Mouse (Mus musculus) neural tube, embryonic 15.5 days (tissue): ENCODE results near the gene Nmt2. TPM values are rescaled to one million over a fixed set of nuclear protein-coding genes. Genes with fewer than 3 reads are reported as not detected.

ENCODE experiments used
- ATAC-seq: fragments of 200-750 bp; cut with Nextera tagmentation; 2 replicates; pipeline ENCODE4 v1.8.0; 2017; ENCODE audit warnings: mild to moderate bottlenecking, moderate TSS enrichment, moderate library complexity; ENCODE audit not compliant: low FRiP score
- H3K27ac ChIP-seq: fragments of 300-500 bp; sonication (generic); replicated peaks from 2 replicates; pipeline ENCODE4 v1.5.1; 2015; ENCODE audit warnings: mild to moderate bottlenecking, inconsistent platforms
- H3K27me3 ChIP-seq: fragments of 300-500 bp; sonication (generic); replicated peaks from 2 replicates; pipeline ENCODE4 v1.6.1; 2015; ENCODE audit warnings: inconsistent platforms
- H3K36me3 ChIP-seq: fragments of 300-500 bp; sonication (generic); 2 replicates; pipeline ENCODE4 v1.6.1; 2015; ENCODE audit warnings: inconsistent platforms
- H3K4me1 ChIP-seq: fragments of 300-500 bp; sonication (generic); 2 replicates; pipeline ENCODE4 v1.6.1; 2015; ENCODE audit warnings: inconsistent platforms
- H3K4me2 ChIP-seq: fragments of 300-500 bp; sonication (generic); 2 replicates; pipeline ENCODE4 v1.6.1; 2015; ENCODE audit warnings: inconsistent platforms, mild to moderate bottlenecking, moderate library complexity
- H3K4me3 ChIP-seq: fragments of 300-500 bp; sonication (generic); replicated peaks from 2 replicates; pipeline ENCODE4 v1.5.1; 2015; ENCODE audit warnings: mild to moderate bottlenecking, inconsistent platforms
- H3K9ac ChIP-seq: fragments of 300-500 bp; sonication (generic); replicated peaks from 2 replicates; pipeline ENCODE4 v1.6.1; 2015; ENCODE audit warnings: mild to moderate bottlenecking, inconsistent platforms
- H3K9me3 ChIP-seq: fragments of 300-500 bp; sonication (generic); replicated peaks from 2 replicates; pipeline ENCODE4 v1.6.1; 2016; ENCODE audit warnings: inconsistent platforms
- WGBS: fragments of 180-500 bp; shearing (Covaris S2); methylation state at CpG from one replicate; pipeline ENCODE4 v1.1.7; 2015; ENCODE audit warnings: mixed read lengths; 5-methylcytosine and 5-hydroxymethylcytosine counted together
- polyA plus RNA-seq: library from polyadenylated mRNA; unstranded; fragments of >200 nt; fragmentation: Nextera tagmentation; extraction: Ambion mirVana; gene quantifications from 2 replicates; pipeline ENCODE4 v1.2.1, GENCODE M21; 2015

Nmt2 gene
- polyA plus RNA-seq, 1 experiment from 2014 or later = 106 TPM

- ATAC-seq = no peak
- Histone ChIP-seq H3K4me3 (no peak overlapping the region), H3K9ac (no peak overlapping the region), H3K36me3 (no peaks in the 10 kb centered on the region), H3K4me2 (no peak overlapping the region), H3K27ac (no peak overlapping the region), H3K27me3 (no peaks in the 10 kb centered on the region), H3K9me3 (no peaks in the 10 kb centered on the region), H3K4me1 (no peaks in the 10 kb centered on the region)
- 88% methylated on average over 3 of the region's 3 CpGs for WGBS
Measured at GRCm38 (mm10) chr2:3361067-3361466, 77.1 kb downstream of the Nmt2 start.

- Histone ChIP-seq H3K27me3 (no peaks in the 10 kb centered on the region), H3K4me2 (no peak overlapping the region), H3K36me3 (no peaks in the 10 kb centered on the region), H3K9me3 (no peaks in the 10 kb centered on the region), H3K4me3 (no peak overlapping the region), H3K9ac (no peak overlapping the region), H3K27ac (no peak overlapping the region), H3K4me1 (no peaks in the 10 kb centered on the region)
- ATAC-seq = no peak
- WGBS = 73% methylated on average over 4 of the region's 4 CpGs
Measured at GRCm38 (mm10) chr2:3365127-3365526, 81.1 kb downstream of the Nmt2 start.

Other genes starting within 250 kb of the Nmt2 start
- gene Fam171a1, start 170.0 kb upstream of the Nmt2 start, polyA plus RNA-seq = 48.3 and 49.9 TPM in 2 replicates
- gene Rpp38, start 48.4 kb downstream of the Nmt2 start, polyA plus RNA-seq = 11.6 and 14.1 TPM in 2 replicates
- gene Acbd7, start 52.0 kb downstream of the Nmt2 start, polyA plus RNA-seq = 4.3 and 5.2 TPM in 2 replicates
- not detected in 2 replicates for gene Olah, start 113.0 kb downstream of the Nmt2 start, polyA plus RNA-seq
- gene Meig1, start 138.4 kb downstream of the Nmt2 start, polyA plus RNA-seq = 3.8 and 4.7 TPM in 2 replicates
- gene Dclre1c, start 139.9 kb downstream of the Nmt2 start, polyA plus RNA-seq = 6.7 and 7.7 TPM in 2 replicates
- gene Suv39h2, start 190.8 kb downstream of the Nmt2 start, polyA plus RNA-seq = 6.7 and 8.2 TPM in 2 replicates
- 6.6 and 6.9 TPM in 2 replicates for gene Gm45902, start 228.6 kb downstream of the Nmt2 start, polyA plus RNA-seq
- 58.0 and 75.0 TPM in 2 replicates for gene Hspa14, start 228.6 kb downstream of the Nmt2 start, polyA plus RNA-seq
- gene Cdnf, start 228.8 kb downstream of the Nmt2 start, polyA plus RNA-seq = 0.19 and 0.28 TPM in 2 replicates